Mouse (Mus musculus): Measurements from ENCODE around the gene Ccdc22.

DNA sequence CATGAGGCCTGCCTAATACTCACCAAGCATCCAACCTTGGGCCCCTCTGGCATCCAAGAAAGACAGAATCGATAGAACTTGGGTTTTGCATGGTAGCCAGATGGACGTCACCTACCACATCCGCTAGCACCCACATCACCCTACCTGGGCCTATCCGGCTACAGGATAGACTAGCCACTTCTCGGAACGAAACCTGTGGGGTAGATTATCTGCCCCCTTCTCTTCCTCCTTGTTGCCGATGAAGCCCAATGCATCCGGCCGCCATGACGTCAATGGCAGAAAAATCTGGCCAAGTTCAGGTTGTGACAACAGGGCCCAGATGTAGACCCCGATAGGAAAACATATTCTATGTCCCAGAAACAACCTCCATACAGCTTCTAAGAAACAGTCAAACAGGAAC, 21.4 kb downstream of the Ccdc22 start:
- TF ChIP-seq CTCF (IDR thresholded peaks at IDR 0.05; ENCODE audit: borderline replicate concordance, insufficient read depth, low read depth, low read length), result no peak
- no peak for TF ChIP-seq POLR2A (IDR thresholded peaks at IDR 0.05; ENCODE audit: borderline replicate concordance, insufficient read depth, low read length)
